Mouse (Mus musculus) erythroblast, embryonic 14.5 days (primary cell): ENCODE results near the gene Pknox2. TPM values are rescaled to one million over a fixed set of nuclear protein-coding genes. Genes with fewer than 3 reads are reported as not detected.

Experiments
- H3K27me3 ChIP-seq: 2 replicates; pipeline ENCODE4 v1.6.1; 2012; ENCODE audit warnings: inconsistent platforms; ENCODE audit not compliant: control insufficient read depth
- H3K36me3 ChIP-seq: 2 replicates; pipeline ENCODE4 v1.6.1; 2012; ENCODE audit warnings: mild to moderate bottlenecking, inconsistent platforms; ENCODE audit not compliant: control insufficient read depth
- H3K4me1 ChIP-seq: 2 replicates; pipeline ENCODE4 v1.6.1; 2012; ENCODE audit warnings: inconsistent platforms; ENCODE audit not compliant: control insufficient read depth
- H3K4me3 ChIP-seq: replicated peaks from 2 replicates; pipeline ENCODE3; 2012; ENCODE audit warnings: moderate library complexity, mild to moderate bottlenecking, inconsistent platforms
- H3K9me3 ChIP-seq: 2 replicates; pipeline ENCODE4 v1.6.1; 2012; ENCODE audit warnings: low read length, inconsistent platforms, mixed read lengths; ENCODE audit not compliant: control insufficient read depth
- GATA1 ChIP-seq: IDR thresholded peaks from 2 replicates; pipeline ENCODE4 v1.6.1; 2012; ENCODE audit warnings: low read length, inconsistent platforms, mixed read lengths
- TAL1 ChIP-seq: IDR thresholded peaks from 3 replicates; pipeline ENCODE4 v1.6.1; 2012; ENCODE audit warnings: low read length, inconsistent platforms, mixed read lengths
- polyA plus RNA-seq: library from polyadenylated mRNA; stranded (reverse); fragments of >175 nt; gene quantifications from 2 replicates; pipeline ENCODE4 v1.2.3, GENCODE M21; 2012

Gene Pknox2
- polyA plus RNA-seq, 1 experiment = not detected

DNA sequence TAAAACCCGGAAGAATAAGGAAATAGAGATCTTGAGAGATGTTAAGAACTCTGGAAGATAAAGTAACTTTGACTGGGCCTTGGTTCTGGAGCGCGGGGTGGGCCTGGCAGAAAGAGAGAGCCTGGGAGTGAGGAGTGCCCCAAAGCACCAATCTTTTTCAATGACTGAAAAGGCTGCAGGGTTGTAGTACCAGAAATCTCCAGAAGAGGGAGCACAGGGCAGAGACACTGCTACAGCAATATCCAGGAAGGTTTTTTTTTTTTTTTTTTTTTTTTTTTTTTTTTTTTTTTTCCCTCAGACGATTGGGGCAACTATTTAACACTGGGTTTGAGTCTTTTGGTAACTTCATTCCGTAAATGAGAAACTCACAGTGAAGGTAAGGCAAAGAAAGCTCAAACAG is 176.6 kb downstream of the Pknox2 start:
- Histone ChIP-seq H3K4me1 (no peaks in the 10 kb centered on the region), H3K36me3 (no peaks in the 10 kb centered on the region), H3K4me3 (no peak overlapping the region), H3K9me3 (no peaks in the 10 kb centered on the region), H3K27me3 (no peaks in the 10 kb centered on the region)
- TF ChIP-seq GATA1 (no peak), TAL1 (no peak)

- Histone ChIP-seq H3K9me3 (no peaks in the 10 kb centered on the region), H3K36me3 (no peaks in the 10 kb centered on the region), H3K4me1 (no peaks in the 10 kb centered on the region), H3K4me3 (no peak overlapping the region), H3K27me3 (no peaks in the 10 kb centered on the region)
- no peak for TF ChIP-seq TAL1
- TF ChIP-seq GATA1 = no peak
Observed at GRCm38 (mm10) chr9:36969131-36969530, 178.1 kb downstream of the Pknox2 start.

DNA sequence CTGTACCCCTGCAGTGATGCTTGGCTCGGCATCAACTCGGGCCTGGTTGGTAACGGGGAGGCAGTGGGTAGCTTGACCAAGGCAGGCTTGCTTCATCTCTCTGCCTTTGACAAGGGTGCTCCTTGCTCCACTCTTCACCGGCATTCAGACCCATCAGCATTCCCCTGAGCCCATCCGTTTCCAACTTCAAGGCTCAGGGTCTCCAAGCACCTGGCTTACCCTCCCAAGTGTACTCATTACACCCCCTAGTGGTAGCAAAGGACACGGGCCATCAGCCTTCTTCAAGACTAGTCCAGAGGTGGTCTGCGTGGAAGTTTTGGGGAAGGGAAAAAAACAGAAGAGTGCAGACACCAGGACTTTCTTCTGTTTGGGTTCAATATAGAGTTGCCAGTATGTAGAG is 178.5 kb downstream of the Pknox2 start:
- Histone ChIP-seq H3K9me3 (no peaks in the 10 kb centered on the region), H3K4me1 (no peaks in the 10 kb centered on the region), H3K36me3 (no peaks in the 10 kb centered on the region), H3K4me3 (no peak overlapping the region), H3K27me3 (no peaks in the 10 kb centered on the region)
- no peak for TF ChIP-seq TAL1
- TF ChIP-seq GATA1 = no peak

DNA sequence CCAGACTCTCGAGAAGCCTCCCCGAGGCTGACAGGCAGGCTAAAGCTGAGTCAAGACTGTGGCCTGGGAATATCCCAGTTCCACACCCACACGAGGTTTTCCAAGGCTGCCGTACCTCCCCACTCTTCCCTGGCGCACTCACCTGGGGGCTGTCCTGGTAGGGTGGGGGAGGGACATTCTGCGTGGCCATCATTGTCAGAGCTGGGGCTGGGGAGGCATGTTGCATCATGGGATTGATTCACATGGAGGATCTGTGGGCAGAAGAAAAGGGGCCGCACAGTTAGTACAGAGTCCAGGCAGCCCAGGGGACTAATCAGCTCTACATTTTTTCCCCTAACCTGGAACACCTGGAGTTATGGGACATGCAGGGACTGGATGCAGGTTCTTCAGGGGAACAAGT is 179.0 kb downstream of the Pknox2 start:
- TF ChIP-seq GATA1 = no peak
- no peak for TF ChIP-seq TAL1
- no peaks in the 10 kb centered on the region for H3K36me3 ChIP-seq
- no peak overlapping the region for H3K4me3 ChIP-seq
- no peaks in the 10 kb centered on the region for H3K27me3 ChIP-seq
- no peaks in the 10 kb centered on the region for H3K9me3 ChIP-seq
- H3K4me1 ChIP-seq = no peaks in the 10 kb centered on the region

- Histone ChIP-seq H3K27me3 (no peaks in the 10 kb centered on the region), H3K9me3 (no peaks in the 10 kb centered on the region), H3K4me3 (no peak overlapping the region), H3K4me1 (no peaks in the 10 kb centered on the region), H3K36me3 (no peaks in the 10 kb centered on the region)
- no peak for TF ChIP-seq GATA1
- no peak for TF ChIP-seq TAL1
Observed at GRCm38 (mm10) chr9:36965720-36966119, 181.5 kb downstream of the Pknox2 start.

GRCm38 (mm10) chr9:36964230-36964629 is 183.0 kb downstream of the Pknox2 start:
- H3K4me3 ChIP-seq = no peak overlapping the region
- TF ChIP-seq TAL1 (no peak), GATA1 (no peak)
- H3K27me3 ChIP-seq = no peaks in the 10 kb centered on the region
- H3K36me3 ChIP-seq = no peaks in the 10 kb centered on the region
- no peaks in the 10 kb centered on the region for H3K4me1 ChIP-seq
- no peaks in the 10 kb centered on the region for H3K9me3 ChIP-seq

DNA sequence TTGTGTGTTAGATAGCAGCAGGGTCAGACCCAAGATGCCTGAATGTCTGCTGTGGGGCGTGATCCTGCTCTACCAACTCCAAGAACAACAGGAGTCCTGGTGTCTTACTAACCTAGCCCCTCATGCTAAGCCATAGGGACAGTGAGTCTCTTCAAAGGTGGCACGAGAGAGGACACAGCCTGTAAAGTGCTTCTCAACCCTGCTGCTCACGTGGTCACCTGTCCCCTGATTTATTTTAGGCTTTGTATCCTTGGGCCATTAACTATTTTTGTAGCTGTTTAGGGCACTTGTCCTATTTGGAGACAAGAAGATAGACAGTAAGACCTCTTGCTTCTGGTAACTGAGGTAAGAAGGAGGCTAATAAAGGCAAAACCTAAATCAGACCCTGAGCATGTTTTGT is 183.7 kb downstream of the Pknox2 start:
- TF ChIP-seq GATA1 (no peak), TAL1 (no peak)
- Histone ChIP-seq H3K4me1 (no peaks in the 10 kb centered on the region), H3K4me3 (no peak overlapping the region), H3K36me3 (no peaks in the 10 kb centered on the region), H3K9me3 (no peaks in the 10 kb centered on the region), H3K27me3 (no peaks in the 10 kb centered on the region)

- Histone ChIP-seq H3K4me1 (no peaks in the 10 kb centered on the region), H3K27me3 (no peaks in the 10 kb centered on the region), H3K36me3 (no peaks in the 10 kb centered on the region), H3K9me3 (no peaks in the 10 kb centered on the region), H3K4me3 (no peak overlapping the region)
- TF ChIP-seq TAL1 (no peak), GATA1 (no peak)
Observed at GRCm38 (mm10) chr9:36961874-36962273, 185.3 kb downstream of the Pknox2 start.

GRCm38 (mm10) chr9:36961153-36961552 is 186.1 kb downstream of the Pknox2 start:
- TF ChIP-seq TAL1 = no peak
- TF ChIP-seq GATA1 = no peak
- Histone ChIP-seq H3K4me1 (no peaks in the 10 kb centered on the region), H3K36me3 (no peaks in the 10 kb centered on the region), H3K9me3 (no peaks in the 10 kb centered on the region), H3K4me3 (no peak overlapping the region), H3K27me3 (no peaks in the 10 kb centered on the region)

DNA sequence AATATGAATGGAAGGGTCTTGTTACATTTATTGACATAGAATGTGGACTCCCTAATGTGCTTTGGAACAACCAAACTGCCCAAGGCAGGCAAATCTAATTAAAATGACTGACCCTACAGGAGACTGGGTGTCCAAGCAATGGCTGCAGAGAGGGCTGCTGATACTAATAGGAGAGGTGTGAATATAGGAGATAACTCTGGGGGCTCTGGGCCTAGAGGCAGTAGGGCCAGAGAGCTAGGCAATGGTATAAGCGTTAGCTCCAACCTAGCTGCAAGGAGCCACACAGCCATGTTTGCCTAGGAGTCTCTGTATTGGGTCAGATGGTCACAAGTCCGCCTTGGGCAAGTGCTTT is 196.1 kb downstream of the Pknox2 start:
- H3K4me3 ChIP-seq = no peak overlapping the region
- no peaks in the 10 kb centered on the region for H3K36me3 ChIP-seq
- no peak for TF ChIP-seq GATA1
- TF ChIP-seq TAL1 = no peak
- no peaks in the 10 kb centered on the region for H3K27me3 ChIP-seq
- no peaks in the 10 kb centered on the region for H3K4me1 ChIP-seq
- no peaks in the 10 kb centered on the region for H3K9me3 ChIP-seq
